Mouse (Mus musculus) left cerebral cortex, postnatal 25 days (tissue): ENCODE measurements around the gene Gpr84. TPM values are rescaled to one million over a fixed set of nuclear protein-coding genes. Genes with fewer than 3 reads are reported as not detected.
A peak's percentile ranks its signal among the peaks of the same experiment; 100 is the strongest.

Experiments used
- DNase-seq, 2 experiments: peaks; one replicate each; pipeline ENCODE4 v3.0.0; 2022; ENCODE audit warnings: low spot score in 2 of 2, mixed read lengths in 1 of 2
- intact Hi-C: fragments of 180-260 bp; cut with DNase I; formaldehyde crosslinking; loops from one replicate; pipeline ENCODE4 v1.15.1; 2025
- total RNA-seq, 2 experiments: library from RNA; stranded (reverse); gene quantifications; 2 replicates each; pipeline ENCODE4 v1.2.3; 2021

Gene Gpr84
- total RNA-seq, 2 experiments from 2014 or later, result 0.69 to 0.94 TPM

- DNase-seq, result peak; percentile 67 to 74
- intact Hi-C loops, result no loop called here
Observed at GRCm38 (mm10) chr15:103313495-103314095, 3.2 kb upstream of the Gpr84 start.

GRCm38 (mm10) chr15:103308876-103309580 is 1.4 kb downstream of the Gpr84 start:
- intact Hi-C loops, result no loop called here

GRCm38 (mm10) chr15:103308056-103308875 is 2.1 kb downstream of the Gpr84 start:
- intact Hi-C loops, result no loop called here
- no peak for DNase-seq

More at GRCm38 (mm10) chr15:103308876-103309580, 1.4 kb downstream of the Gpr84 start:
- DNase-seq, result no peak

GRCm38 (mm10) chr15:103307125-103307524 is 3.3 kb downstream of the Gpr84 start:
- intact Hi-C loops, result loop anchor here (1.0 to 2.0 kb wide), 3 partner anchors 22 to 124 kb away; no protein-coding TSS in a partner anchor
- DNase-seq, result peak; percentile 91 to 95

- intact Hi-C loops, result loop anchor here (2.0 kb wide), 3 partner anchors 21 to 65 kb away; partner anchors contain the start of gene Hnrnpa1
- DNase-seq, result no peak
Observed at GRCm38 (mm10) chr15:103305792-103306645, 4.4 kb downstream of the Gpr84 start.

- DNase-seq, result peak; percentile 97 to 99
- intact Hi-C loops, result loop anchor here (2.0 kb wide), 1 partner anchor 64 kb away; the partner anchor contains the start of gene Hnrnpa1
Observed at GRCm38 (mm10) chr15:103305070-103305678, 5.2 kb downstream of the Gpr84 start.

- intact Hi-C loops, result loop anchor here (2.0 kb wide), 1 partner anchor 64 kb away; the partner anchor contains the start of gene Hnrnpa1
- DNase-seq, result no peak
Observed at GRCm38 (mm10) chr15:103304616-103304969, 5.8 kb downstream of the Gpr84 start.

GRCm38 (mm10) chr15:103303916-103304615 is 6.3 kb downstream of the Gpr84 start:
- intact Hi-C loops, result loop anchor here (2.0 kb wide), 1 partner anchor 63 kb away; the partner anchor contains the start of gene Hnrnpa1
- DNase-seq, result no peak

- no peak for DNase-seq
- intact Hi-C loops, result no loop called here
Observed at GRCm38 (mm10) chr15:103302341-103303021, 7.9 kb downstream of the Gpr84 start.

- no peak for DNase-seq
- intact Hi-C loops, result no loop called here
Observed at GRCm38 (mm10) chr15:103301547-103302340, 8.7 kb downstream of the Gpr84 start.

- intact Hi-C loops, result no loop called here
- no peak for DNase-seq
Observed at GRCm38 (mm10) chr15:103301046-103301445, 9.4 kb downstream of the Gpr84 start.

GRCm38 (mm10) chr15:103300560-103300959 is 9.9 kb downstream of the Gpr84 start:
- DNase-seq, result no peak
- intact Hi-C loops, result no loop called here

GRCm38 (mm10) chr15:103300067-103300471 is 10.3 kb downstream of the Gpr84 start:
- DNase-seq, result peak; percentile 62 to 70
- intact Hi-C loops, result no loop called here

GRCm38 (mm10) chr15:103299644-103300043 is 10.8 kb downstream of the Gpr84 start:
- intact Hi-C loops, result no loop called here

GRCm38 (mm10) chr15:103298861-103299616 is 11.4 kb downstream of the Gpr84 start:
- intact Hi-C loops, result no loop called here
- DNase-seq, result no peak

More at GRCm38 (mm10) chr15:103299644-103300043, 10.8 kb downstream of the Gpr84 start:
- no peak for DNase-seq

- DNase-seq, result no peak
- intact Hi-C loops, result no loop called here
Observed at GRCm38 (mm10) chr15:103298026-103298425, 12.4 kb downstream of the Gpr84 start.
